Mouse (Mus musculus) kidney, postnatal 4 days (tissue): ENCODE data around the gene Marf1.
"Not testable (repeated sequence)": the region's sequence is repeated elsewhere in the genome, so short reads cannot be mapped to it uniquely, and the experiment has no call there.

ENCODE experiments used
- DNase-seq, 2 experiments: peaks; one replicate each; pipeline ENCODE4 v3.0.0; 2021; ENCODE audit warnings: mixed read lengths in 2 of 2

The Marf1 gene

GRCm38 (mm10) chr16:14135014-14135413, 28.1 kb downstream of the Marf1 start:
- no peak for DNase-seq

DNA sequence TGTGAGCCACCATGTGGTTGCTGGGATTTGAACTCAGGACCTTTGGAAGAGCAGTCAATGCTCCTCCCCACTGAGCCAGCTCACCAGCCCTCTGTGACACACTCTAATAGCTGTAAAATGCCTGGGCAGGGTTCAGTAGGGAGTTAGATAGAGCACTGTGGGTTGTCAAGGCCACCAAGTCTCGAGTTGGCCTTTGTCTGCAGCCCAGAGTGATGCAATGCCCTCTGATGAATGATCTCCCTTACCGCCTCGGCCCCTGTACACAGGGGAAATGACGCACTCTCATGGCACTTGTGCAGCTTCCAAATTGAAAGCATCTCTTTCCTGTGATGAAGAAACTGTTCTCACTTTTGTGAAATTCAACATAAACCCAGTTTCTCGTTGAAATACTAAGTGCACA, 31.3 kb downstream of the Marf1 start:
- DNase-seq: no peak

GRCm38 (mm10) chr16:14131376-14131775, 31.8 kb downstream of the Marf1 start:
- peak in 1 of 2 experiments; percentile 8 for DNase-seq

- DNase-seq: no peak
Measured at GRCm38 (mm10) chr16:14130796-14131195, 32.4 kb downstream of the Marf1 start.

- DNase-seq: no peak
Measured at GRCm38 (mm10) chr16:14128977-14129376, 34.2 kb downstream of the Marf1 start.

DNA sequence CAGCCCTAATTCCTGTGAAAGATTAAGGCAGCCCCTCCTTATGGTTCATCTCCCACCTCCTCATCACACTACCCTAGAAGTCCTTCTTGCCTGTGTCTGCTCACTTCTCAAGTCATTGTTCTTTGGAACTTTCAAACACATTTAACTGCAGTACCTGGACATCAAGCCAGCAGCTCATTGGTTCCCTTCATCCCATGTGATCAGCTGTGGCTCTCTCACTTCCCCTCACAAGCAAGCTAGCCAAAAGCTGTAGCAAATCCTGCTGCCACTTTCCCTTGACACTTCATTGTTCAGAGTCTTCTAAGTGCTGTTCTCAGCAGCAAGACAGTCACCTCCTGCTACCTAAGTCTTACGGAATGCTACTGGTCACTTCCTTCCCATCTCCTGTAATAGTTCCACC, 37.9 kb downstream of the Marf1 start:
- no peak for DNase-seq

DNA sequence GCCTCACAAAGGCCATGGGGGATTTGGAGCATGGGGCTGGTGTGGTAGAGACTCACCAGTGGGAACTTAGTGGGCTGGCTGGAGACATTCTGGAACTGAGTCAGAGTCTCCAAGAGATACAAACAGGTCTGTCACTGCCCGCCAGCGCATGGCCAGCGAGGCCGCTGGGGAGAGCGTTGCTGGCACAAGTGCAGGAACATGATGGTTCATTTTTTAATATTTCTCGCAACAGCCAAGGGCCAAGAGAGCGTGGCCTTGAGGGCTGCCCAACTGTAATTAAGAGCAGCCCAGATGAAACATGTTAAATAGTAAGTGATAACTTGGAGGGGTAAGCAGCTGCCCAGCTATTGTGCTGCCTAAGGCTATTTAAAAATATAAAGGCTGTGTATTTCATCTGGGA, 38.4 kb downstream of the Marf1 start:
- no peak for DNase-seq

- no peak for DNase-seq
Measured at GRCm38 (mm10) chr16:14123901-14124300, 39.2 kb downstream of the Marf1 start.

DNA sequence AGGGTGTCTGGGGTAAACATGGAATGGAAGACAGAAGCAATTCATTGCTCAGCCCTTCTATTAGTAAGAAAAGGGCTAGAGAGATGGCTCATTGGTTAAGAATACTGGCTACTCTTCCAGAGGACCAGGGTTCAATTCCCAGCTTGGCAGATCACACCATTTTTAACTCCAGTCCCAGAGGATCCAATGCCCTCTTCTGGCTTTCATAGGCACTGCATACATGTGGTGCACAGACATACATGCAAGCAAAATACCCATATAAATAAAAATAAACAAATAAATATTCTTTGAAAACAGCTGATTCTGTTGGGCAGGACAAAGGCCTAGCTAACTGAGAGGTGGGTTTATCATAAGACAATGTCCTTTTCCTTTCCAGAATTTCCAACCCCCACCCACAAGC, 40.6 kb downstream of the Marf1 start:
- DNase-seq: no peak

DNA sequence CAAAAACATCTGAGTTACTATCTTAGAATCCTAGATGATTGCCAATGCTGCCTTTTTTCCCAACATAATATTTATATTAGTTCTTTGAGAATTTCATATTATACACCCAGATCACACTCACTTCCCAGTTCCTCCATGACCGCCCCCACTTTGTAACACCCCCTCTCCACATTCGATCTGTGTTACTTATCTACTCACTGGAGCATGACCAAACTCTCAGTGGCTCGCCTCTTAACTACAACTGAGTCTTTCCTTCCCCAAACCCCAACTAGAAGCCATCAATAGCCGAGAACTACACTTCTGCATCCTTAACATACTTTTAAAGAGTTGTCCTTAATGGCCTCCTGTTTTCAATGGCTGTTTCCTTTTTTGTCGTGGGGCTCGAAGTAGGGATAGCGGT, 41.6 kb downstream of the Marf1 start:
- DNase-seq: no peak

DNA sequence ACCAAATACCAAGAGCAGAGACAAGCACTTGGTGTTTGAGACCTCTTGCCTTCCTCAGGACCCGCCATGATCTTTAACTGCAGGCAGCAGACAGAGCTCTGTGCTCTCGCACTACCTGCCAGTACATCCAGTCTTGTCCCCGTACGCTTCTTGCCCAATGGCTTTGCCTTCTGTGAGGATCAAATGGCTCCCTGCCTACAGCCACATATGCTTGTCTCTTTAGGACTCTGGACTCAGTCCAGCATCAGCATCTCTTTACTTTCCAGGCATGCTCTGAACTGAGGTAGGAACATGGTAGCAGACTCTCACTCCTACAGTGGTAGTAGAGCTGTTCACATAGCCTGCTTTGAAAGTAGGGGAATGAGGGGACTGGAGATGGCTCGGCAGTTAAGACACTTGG, 42.2 kb downstream of the Marf1 start:
- DNase-seq: no peak

DNA sequence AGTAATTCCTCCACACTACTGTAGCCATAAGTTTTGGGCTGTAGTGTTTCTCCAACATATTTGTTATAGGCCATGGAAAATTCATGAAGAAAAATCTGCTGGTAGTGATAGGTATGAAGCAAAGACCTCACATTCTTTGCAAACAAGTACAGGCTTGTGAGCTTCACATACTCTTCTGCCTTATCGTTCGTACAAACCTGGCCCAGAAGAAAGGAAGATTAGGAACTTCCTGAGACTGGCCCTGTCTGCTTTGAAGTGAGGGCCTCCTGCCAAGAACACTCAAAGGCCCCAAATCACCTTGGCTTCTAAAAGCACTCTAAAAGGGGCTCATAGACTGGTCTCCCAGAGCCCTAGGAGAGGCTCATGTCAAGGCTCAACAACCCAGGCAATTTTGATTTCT, 45.9 kb downstream of the Marf1 start:
- no peak for DNase-seq

- DNase-seq: no peak
Measured at GRCm38 (mm10) chr16:14112742-14113141, 50.4 kb downstream of the Marf1 start.

DNA sequence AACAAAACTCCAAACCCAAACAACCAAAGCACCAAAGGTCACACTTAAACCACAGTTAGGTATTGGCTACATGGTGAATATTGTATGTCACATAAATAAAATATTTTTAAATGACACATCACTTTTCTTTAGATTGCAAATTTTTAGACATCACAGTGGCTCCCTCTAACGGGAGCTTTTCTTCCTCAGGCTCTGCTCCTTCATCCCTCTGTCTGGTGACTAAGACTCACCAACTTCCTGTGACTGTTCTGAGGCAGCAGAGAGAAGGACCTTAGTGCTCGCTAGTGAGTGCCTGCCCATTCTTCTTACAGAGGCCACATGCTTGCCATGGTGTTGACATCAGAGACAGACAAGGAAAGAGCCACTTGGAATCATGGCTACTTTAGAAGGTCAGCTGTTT, 51.0 kb downstream of the Marf1 start:
- DNase-seq: no peak

DNA sequence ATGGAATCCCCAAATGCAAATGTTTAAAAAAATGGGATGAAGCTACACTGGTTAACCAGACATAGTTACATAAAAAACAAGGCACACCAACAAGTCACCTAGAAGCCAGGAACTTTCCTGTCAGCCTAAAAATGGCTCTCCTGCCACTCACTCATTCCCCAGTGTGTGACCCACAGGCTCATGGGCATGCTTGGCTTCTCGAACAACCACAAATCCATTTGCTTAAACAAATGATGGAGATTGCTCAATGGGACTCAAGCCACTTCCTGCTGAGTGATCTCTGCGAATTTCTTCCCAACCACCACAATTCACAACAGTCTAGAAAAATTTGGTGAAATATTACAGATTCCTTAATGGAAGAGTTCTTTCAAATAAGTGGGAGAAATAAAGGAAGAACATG, 52.2 kb downstream of the Marf1 start:
- DNase-seq: no peak

GRCm38 (mm10) chr16:14109651-14110230, 53.4 kb downstream of the Marf1 start:
- no peak for DNase-seq

DNA sequence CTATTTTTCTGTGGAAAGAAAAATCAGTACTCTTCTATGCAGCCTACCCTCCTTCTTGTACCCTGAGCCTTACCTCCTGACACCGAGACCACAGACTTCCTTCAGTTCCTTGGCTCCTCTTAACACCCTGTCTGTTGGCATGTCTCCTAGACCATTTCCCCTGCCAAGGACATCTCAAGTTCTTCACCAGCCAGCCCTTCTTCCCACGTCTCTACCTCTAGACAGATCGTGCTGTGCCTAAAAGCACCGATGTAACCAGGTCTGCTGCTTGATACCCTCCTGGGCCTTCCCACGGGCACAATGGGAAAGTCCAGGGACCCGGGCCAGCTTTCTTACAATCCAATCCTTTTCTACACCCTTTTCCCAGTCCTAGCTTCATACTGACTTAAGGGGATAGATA, 57.3 kb downstream of the Marf1 start:
- DNase-seq: no peak

DNA sequence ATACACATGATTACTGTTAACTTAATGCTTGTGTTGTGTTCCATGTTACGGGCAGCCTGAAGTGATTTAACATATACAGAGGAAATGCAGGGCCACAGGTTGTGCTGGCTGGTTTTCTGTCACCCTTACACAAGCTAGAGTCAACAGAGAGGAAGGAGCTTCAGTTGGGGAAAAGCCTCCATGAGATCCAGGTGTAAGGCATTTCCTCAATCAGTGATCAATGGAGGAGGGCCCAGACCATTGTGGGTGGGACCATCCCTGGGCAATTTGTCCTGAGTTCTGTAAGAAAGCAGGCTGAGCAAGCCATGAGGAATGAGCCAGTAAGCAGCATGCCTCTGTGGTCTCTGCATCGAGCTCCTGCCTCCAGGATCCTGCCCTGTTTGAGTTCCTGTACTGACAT, 71.4 kb downstream of the Marf1 start:
- DNase-seq: no peak

GRCm38 (mm10) chr16:14089296-14089695, 73.9 kb downstream of the Marf1 start:
- DNase-seq: no peak

DNA sequence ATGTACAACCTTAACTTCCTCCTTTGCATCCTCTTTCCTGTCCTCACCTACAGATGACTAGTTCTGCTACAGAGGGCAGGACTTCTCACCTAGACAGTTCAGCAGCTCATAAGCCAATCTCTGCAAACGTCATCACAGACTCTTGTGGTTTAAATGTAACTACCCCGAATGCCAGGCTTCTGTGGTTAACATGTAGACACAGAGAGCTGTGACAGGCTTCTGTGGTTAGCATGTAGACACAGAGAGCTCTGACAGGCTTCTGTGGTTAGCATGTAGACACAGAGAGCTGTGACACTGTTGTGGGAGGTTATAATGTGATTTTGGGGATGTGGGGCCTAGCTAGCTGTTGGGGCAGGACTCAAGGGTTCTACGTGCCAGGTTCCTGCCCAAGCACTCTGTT, 74.9 kb downstream of the Marf1 start:
- DNase-seq: no peak

GRCm38 (mm10) chr16:14082925-14083324, 80.2 kb downstream of the Marf1 start:
- DNase-seq: no peak

- no peak for DNase-seq
Measured at GRCm38 (mm10) chr16:14070471-14071169, 92.5 kb downstream of the Marf1 start.

- not testable (repeated sequence) for DNase-seq
Measured at GRCm38 (mm10) chr16:14068701-14069100, 94.5 kb downstream of the Marf1 start.

DNA sequence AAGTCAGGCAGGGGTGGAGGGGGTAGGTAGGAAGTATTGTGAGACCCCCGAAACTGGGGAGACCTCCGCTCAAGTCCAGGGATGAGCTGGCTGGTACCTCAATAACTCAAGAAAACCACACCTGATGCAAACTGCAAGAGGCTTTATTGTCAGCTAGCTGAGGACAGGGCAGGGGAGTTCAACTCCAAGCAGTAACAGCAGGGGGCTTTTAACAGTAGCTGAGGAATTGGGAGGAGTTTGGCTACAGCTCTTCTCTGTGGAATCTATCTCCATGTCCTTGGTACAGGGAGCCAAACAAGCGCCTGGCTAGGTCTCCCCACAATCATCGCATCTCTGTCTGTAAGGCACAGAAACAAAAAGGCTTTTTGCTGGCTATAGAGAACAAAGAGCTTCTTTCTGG, 96.6 kb downstream of the Marf1 start:
- DNase-seq: not testable (repeated sequence)

GRCm38 (mm10) chr16:14059869-14060268, 103.3 kb downstream of the Marf1 start:
- no peak for DNase-seq
